Comparison of ENCODE assay signal across 8 mouse cellular contexts in the genomic region with DNA sequence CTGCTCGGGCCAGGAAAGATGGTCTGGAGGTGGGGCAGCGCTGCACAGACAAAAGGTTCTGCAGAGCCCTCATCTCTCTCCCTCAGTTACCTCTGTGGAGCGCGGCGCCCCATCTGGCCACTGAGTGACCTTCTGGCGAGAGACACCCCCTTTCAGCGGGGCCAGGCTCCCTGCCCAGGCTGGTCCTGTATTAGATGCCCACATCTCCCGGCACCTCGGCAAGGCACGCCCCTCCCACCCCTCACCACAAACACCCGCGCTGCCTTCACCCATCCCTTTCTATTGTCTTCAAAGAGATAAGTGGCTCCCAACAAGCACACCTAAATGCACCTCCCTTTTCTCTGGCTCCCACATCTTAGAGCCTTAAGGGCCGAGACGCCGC.
A peak's percentile ranks its signal among the peaks of the same experiment; 100 is the strongest.
DNase-seq lines count a peak whose midpoint lies in the region; ATAC-seq and TF ChIP-seq lines count a peak whose summit lies in the region.

No protein-coding gene starts in this region.

- no peaks in the 10 kb centered on the region for H3K9me3 ChIP-seq in hindbrain, postnatal 0 days (ENCODE audit: low read length)
- H3K9me3 ChIP-seq in neural tube, embryonic 11.5 days (ENCODE audit: control insufficient read depth, low read length) = no peaks in the 10 kb centered on the region

- H3K27me3 ChIP-seq in hindbrain, postnatal 0 days (ENCODE audit: insufficient read depth, low read length) = no peaks in the 10 kb centered on the region
- 0 out of 2 replicates have a peak, but pooled peaks cover 3% of the 10 kb centered on the region for H3K27me3 ChIP-seq in neural tube, embryonic 11.5 days (ENCODE audit: control insufficient read depth, insufficient read depth, low read length)

- H3K36me3 ChIP-seq in hindbrain, postnatal 0 days (ENCODE audit: insufficient read depth, low read length) = no peaks in the 10 kb centered on the region
- H3K36me3 ChIP-seq in neural tube, embryonic 11.5 days (ENCODE audit: control insufficient read depth, insufficient read depth, low read length) = no peaks in the 10 kb centered on the region

- peak; percentile 75 for ATAC-seq in hindbrain, postnatal 0 days
- ATAC-seq in neural tube, embryonic 11.5 days (ENCODE audit: insufficient read depth, low FRiP score, low TSS enrichment) = peak; percentile 25

- peaks cover 4% of the 10 kb centered on the region for H3K4me1 ChIP-seq in hindbrain, postnatal 0 days (ENCODE audit: insufficient read depth, low read length)
- H3K4me1 ChIP-seq in neural tube, embryonic 11.5 days (ENCODE audit: control insufficient read depth, insufficient read depth, low read length) = no peaks in the 10 kb centered on the region

- H3K4me2 ChIP-seq in hindbrain, postnatal 0 days (ENCODE audit: low read depth, low read length) = peak overlapping the region; percentile 72
- peak overlapping the region; percentile 95 for H3K4me2 ChIP-seq in neural tube, embryonic 11.5 days (ENCODE audit: low read depth)

- TF ChIP-seq CTCF in hindbrain, postnatal 0 days (IDR thresholded peaks at IDR 0.05; ENCODE audit: low read depth) = peak; percentile 48

- peak; percentile 24 to 37 for DNase-seq in frontal cortex, postnatal 10 days (ENCODE audit: low spot score in 2 of 2)
- no peak for DNase-seq in frontal cortex, postnatal 25 days (ENCODE audit: low spot score in 2 of 2)
- DNase-seq in retina, postnatal 1 day = peak; percentile 62
- DNase-seq in retina, embryonic 14.5 days (ENCODE audit: low spot score) = no peak
- peak; percentile 69 for DNase-seq in hindbrain, postnatal 0 days (ENCODE audit: low spot score)
- DNase-seq in neural tube, embryonic 11.5 days (ENCODE audit: low spot score) = peak; percentile 50
- no peak for DNase-seq in yolk sac, embryonic 10.5 days (ENCODE audit: low spot score)
- no peak for DNase-seq in adrenal gland, adult (ENCODE audit: inconsistent age in 2 of 2, low spot score in 1 of 2)

- 2% methylated on average over 14 of the region's 15 CpGs for WGBS in hindbrain, postnatal 0 days
- 1% methylated on average over 14 of the region's 15 CpGs for WGBS in neural tube, embryonic 11.5 days

- peak overlapping the region; percentile 72 for H3K9ac ChIP-seq in hindbrain, postnatal 0 days (replicated peaks; ENCODE audit: low read length)
- H3K9ac ChIP-seq in neural tube, embryonic 11.5 days (ENCODE audit: low read length) = peak overlapping the region; percentile 49

- peak overlapping the region; percentile 87 for H3K27ac ChIP-seq in hindbrain, postnatal 0 days
- H3K27ac ChIP-seq in neural tube, embryonic 11.5 days (ENCODE audit: low read depth, low read length) = no peak overlapping the region

- peak overlapping the region; percentile 63 for H3K4me3 ChIP-seq in hindbrain, postnatal 0 days (ENCODE audit: low read length)
- H3K4me3 ChIP-seq in neural tube, embryonic 11.5 days (ENCODE audit: low read depth, low read length) = peak overlapping the region; percentile 46

Comparison
In these comparisons a context has a peak if more than half of its experiments do, and no peak if none do; other contexts are left out.
1. DNase-seq: peak in frontal cortex, postnatal 10 days (2 of 2), retina, postnatal 1 day (single experiment), hindbrain, postnatal 0 days (single experiment) and neural tube, embryonic 11.5 days (single experiment); none in frontal cortex, postnatal 25 days (0 of 2), retina, embryonic 14.5 days (single experiment), yolk sac, embryonic 10.5 days (single experiment) and adrenal gland, adult (0 of 2).